Mouse (Mus musculus): Measurements from ENCODE around the gene Vmn1r149. TPM values are rescaled to one million over a fixed set of nuclear protein-coding genes. Genes with fewer than 3 reads are reported as not detected.
"Not testable (repeated sequence)": the region's sequence is repeated elsewhere in the genome, so short reads cannot be mapped to it uniquely, and the experiment has no call there.

The Vmn1r149 gene
- not detected for total RNA-seq (2022)

DNA sequence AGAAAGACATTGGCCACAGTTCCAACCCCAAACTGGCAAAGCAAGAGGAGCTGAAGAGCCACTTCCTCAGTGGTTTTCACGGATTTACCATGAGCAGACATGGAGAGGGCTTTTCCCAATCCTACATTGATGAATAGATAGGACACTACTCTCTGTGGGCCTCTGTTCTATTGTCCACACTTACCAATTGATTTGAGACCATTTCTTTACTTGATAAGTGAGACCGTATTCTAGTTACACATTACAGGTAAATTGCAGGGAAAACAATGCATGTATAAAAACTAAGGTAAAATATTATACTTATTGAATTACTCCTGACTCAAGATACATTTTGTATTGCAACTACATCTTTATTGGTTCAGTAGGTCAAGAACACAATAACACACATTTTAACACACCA lies at the start of gene Vmn1r149:
Vmn1r149 (minus strand) TSS at position 101 of the 400 bp plus-strand sequence.
- DNase-seq (ENCODE audit: low spot score in 2 of 2): not testable (repeated sequence)

GRCm38 (mm10) chr7:22463975-22464374 lies 25.9 kb upstream of the Vmn1r149 start, which contains the start of gene Gm10665:
TSS of gene Gm10665 (minus strand) at chr7:22464075.
- not testable (repeated sequence) for DNase-seq (ENCODE audit: low spot score in 2 of 2)

DNA sequence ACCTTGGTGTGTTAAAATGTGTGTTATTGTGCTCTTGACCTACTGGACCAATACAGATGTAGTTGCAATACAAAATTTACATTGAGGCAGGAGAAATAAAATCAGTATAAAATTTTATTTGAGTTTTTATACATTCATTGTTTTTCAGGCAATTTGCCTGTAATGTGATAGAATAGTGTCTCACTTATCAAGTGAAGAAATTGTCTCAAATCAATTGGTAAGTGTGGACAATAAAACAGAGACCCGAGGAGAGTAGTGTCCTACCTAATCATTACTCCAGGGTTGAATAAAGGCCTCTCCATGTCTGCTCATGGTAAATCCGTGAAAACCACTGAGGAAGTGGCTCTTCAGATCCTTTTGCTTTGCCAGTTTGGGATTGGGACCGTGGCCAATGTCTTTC lies 24.7 kb downstream of the Vmn1r149 start, which contains the start of gene Vmn1r148:
Vmn1r148 (plus strand) TSS at position 301 of the 400 bp plus-strand sequence.
- DNase-seq (ENCODE audit: low spot score in 2 of 2): not testable (repeated sequence)

Other genes starting within 250 kb of the Vmn1r149 start
- gene Vmn1r143, start 248.9 kb downstream of the Vmn1r149 start, total RNA-seq (2022): not detected
- gene Gm8653, start 237.0 kb downstream of the Vmn1r149 start, total RNA-seq (2022): not detected
- not detected for gene Gm8453, start 208.7 kb downstream of the Vmn1r149 start, total RNA-seq (2022)
- not detected for gene Gm4187, start 108.5 kb downstream of the Vmn1r149 start, total RNA-seq (2022)
- gene Gm8660, start 67.2 kb downstream of the Vmn1r149 start, total RNA-seq (2022): not detected
- gene Vmn1r148, start 24.6 kb downstream of the Vmn1r149 start, total RNA-seq (2022): not detected
- gene Gm10665, start 25.8 kb upstream of the Vmn1r149 start, total RNA-seq (2022): not detected
- not detected for gene Vmn1r151, start 61.4 kb upstream of the Vmn1r149 start, total RNA-seq (2022)
- not detected for gene Vmn1r152, start 84.7 kb upstream of the Vmn1r149 start, total RNA-seq (2022)
- gene Gm8677, start 96.7 kb upstream of the Vmn1r149 start, total RNA-seq (2022): not detected
- not detected for gene Gm4201, start 127.1 kb upstream of the Vmn1r149 start, total RNA-seq (2022)
- gene Gm4565, start 149.9 kb upstream of the Vmn1r149 start, total RNA-seq (2022): not detected
- gene Vmn1r155, start 219.8 kb upstream of the Vmn1r149 start, total RNA-seq (2022): not detected